Mouse (Mus musculus) gastrocnemius, adult 18-20 months (tissue): ENCODE data around the gene Rbfox2. TPM values are rescaled to one million over a fixed set of nuclear protein-coding genes. Genes with fewer than 3 reads are reported as not detected.
A peak's percentile ranks its signal among the peaks of the same experiment; 100 is the strongest.

Experiments used
- DNase-seq: peaks from one replicate; pipeline ENCODE4 v3.0.0; 2021; ENCODE audit warnings: low spot score
- total RNA-seq, 2 experiments: library from RNA; stranded (reverse); gene quantifications; 2 replicates each; pipeline ENCODE4 v1.2.3; 2021

Gene Rbfox2
- total RNA-seq, 2 experiments from 2014 or later, result 55.1 to 60.4 TPM

DNA sequence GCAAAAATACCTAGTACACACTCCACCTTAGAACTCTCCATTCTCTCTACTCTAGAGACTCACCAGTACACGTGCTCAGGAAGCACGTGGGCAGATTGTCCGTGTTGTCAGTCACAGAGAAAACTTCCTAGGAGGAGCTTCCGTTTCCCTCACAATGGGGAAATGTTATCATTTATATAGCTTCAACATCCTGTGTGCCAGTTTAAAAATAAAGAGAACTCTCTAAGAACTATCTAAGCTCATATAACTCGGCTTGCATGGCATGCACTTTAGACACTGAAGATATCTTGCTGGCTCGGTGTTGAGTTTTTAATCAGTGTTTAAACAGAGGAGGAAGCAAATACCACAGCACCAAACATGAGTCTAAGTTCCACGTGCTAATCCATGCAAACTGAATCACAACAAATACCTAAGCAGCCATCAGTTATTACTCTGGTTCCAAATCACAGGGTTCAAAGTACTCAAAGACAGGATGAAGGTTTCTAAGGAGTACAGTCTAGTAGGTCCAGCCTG, 70.7 kb downstream of the Rbfox2 start:
- no peak for DNase-seq

DNA sequence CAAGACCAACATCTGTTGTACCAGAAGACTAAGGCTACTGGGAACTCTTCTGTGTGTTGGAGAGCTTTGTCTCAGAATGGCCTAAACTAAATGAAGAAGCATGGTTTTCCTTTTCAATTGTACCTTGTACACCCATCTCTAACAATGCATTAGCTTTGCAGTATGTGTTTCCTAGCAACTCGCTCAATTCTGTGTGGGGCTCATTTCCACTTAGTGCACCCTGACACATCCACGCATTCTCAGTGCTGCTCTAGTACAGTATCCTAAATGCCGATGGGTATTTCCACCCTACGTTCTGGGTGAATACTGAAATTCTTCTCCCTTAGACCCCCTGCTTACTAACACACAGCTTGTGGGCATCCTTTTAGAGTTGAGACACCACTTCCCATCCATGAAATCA, 71.3 kb downstream of the Rbfox2 start:
- no peak for DNase-seq

DNA sequence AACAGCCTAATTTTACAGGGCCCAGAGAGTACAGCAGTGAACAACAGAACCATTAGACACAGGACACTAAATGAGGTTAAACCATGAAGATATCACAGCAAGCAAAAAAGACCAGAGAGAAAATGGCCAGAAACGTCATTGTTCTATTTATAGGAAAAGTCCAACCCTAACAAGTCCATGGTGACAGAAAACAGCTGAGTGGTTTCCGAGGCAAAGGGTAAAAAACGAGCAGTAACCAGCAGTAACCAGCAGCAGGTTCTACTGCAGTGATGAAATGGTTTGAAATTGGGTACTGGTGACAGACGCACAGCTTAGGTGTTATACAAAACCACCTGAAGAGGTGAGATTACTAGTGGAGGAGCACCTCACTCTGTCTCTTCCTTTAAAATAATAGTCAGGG, 72.5 kb downstream of the Rbfox2 start:
- DNase-seq, result no peak

DNA sequence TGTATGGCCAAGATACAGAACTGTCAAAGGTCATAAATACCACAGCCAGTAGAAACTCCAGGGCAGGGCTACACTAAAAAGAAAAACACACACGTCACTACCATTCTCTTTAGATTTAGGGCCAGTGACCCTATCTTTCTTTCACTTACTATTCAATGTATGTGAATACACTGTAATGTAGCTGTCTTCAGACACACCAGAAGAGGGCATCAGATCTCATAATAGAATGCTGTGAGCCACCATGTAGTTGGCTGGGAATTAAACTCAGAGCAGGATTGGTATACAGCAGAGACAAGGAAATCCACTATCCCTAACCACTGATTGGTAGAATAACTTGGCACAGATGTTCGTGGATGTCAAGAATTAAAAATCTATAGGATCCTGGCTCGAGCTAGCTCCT, 76.7 kb downstream of the Rbfox2 start:
- DNase-seq, result no peak

DNA sequence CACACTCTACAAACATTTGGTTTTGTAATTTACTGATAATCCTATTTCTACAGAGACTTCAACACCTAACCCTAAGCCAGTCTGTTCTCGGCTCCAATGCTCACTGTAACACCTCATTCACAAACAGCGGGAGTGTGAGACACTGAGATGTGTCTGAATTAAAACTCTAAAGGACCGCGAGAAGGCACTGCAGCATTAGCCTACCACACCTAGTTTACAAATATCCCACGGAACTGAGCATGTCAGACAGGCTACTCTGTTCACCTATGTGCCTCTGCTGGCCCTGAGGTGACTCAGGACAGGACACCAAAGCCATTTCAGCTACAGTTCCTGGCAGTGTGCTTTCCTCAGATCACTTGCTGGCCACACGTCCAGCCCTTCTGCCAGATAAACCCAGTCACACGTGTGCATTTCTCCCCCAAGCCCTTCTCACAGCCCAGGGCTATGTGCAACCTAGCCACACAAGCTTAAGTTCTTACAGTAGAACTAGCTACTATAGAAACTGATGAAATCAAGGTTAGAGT, 79.9 kb downstream of the Rbfox2 start:
- peak; percentile 63 for DNase-seq

DNA sequence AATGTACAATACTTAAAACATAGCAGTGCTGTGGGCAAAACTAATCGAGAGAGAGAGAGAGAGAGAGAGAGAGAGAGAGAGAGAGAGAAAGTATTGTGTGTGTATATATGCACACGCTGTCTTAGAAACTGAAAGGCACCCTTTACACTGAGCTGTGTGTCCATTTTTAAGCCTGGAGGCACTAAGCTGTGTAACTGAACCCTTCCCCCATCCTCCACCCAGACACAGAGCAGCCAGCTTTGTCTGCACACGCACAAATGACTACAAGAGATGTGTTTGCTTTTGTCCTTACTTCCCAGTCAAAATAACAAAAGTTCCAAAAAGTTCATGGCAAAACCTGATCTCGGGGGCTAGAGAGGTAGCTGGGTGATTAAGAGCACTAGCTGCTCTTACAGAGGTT, 80.9 kb downstream of the Rbfox2 start:
- DNase-seq, result no peak

DNA sequence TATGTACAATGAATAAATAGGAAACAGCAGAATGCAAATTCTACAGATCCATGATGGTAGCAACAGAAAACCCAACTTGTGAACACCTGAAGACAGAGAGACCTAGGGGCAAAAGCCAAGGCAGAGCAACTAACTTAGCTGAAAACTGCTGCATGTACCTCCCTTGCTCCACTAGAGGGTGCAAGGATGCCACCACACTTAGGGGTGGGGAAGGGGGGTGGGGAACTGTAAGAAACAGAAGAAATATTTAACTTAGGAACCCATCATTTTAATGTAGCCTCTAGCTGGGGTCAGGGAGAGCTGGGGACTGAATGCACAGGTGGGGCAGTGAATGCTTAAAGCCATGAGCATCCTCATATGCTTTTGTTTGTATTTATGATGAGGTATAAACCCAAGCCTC, 81.5 kb downstream of the Rbfox2 start:
- no peak for DNase-seq

DNA sequence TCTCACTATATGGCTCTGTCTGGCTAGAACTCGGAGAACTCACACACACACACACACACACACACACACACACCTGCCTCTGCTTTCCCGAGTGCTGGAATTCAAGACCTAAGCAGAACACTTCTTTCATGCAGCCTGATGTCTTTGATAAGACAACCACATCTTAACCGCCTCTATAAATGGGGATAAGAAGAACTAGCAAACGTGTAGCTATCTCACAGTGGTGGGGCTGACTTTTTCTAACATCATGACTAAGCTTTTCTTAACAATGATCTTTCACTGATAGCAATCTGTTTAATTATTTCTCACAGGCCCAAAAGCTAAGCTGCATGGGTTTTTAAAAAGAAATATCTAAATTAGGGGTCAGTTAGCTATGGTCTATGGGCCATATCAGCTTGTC, 86.0 kb downstream of the Rbfox2 start:
- DNase-seq, result no peak

DNA sequence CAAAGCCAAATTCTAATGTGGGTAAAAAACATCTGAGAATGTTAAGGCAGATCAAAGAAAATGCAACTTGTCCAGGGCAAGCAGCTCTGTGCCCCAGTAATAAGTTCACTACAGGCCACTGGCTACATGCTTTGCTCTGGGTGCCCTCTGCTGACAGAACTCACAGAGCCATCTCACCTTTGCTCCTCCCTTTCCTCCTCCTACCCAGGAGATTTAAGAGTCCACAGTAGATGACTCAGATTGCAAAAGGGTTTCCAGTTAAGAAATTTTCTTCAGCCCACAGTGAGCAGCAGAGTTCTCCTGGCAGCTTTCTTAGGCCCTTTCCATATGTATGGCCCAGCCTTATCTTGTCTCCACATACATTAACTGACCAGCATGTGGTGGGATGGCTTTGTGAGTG, 86.7 kb downstream of the Rbfox2 start:
- DNase-seq, result peak; percentile 72

DNA sequence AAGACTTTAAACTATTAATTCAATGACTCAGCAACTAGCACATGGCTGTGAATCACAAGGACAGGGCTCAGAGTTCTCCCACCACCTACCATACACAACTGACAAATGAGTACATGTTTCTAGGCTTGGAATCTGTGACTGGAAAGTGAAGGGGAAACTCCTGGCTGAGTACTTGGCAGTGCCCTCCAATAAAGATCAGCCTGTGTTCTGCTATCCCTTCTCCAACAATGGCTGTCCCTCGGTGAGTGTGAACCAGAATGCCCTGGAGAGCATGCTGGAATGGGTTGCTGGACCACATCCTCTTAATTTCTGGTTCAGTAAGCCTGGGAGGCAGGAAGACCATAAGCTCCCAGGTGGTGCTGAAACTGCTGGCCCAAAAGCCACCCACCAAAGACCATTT, 87.2 kb downstream of the Rbfox2 start:
- no peak for DNase-seq

DNA sequence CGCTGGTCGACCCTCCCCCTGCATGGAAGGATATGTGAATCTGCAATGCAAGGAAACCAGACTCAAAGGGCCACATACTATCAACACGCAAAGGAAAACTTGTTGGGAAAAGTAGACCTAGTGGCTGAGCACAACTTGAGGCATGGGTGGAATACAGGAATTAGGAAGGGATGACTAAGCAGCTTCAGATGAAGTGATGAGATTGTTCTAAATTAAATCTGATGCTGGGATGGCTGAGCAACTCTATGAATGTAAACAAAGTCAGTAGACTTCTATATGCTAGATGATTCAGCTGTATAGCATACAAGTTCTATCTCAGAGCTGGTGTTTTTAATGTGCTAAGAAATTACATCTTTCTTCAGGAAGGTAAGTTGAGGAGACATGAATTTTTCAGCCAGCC, 88.8 kb downstream of the Rbfox2 start:
- DNase-seq, result no peak

DNA sequence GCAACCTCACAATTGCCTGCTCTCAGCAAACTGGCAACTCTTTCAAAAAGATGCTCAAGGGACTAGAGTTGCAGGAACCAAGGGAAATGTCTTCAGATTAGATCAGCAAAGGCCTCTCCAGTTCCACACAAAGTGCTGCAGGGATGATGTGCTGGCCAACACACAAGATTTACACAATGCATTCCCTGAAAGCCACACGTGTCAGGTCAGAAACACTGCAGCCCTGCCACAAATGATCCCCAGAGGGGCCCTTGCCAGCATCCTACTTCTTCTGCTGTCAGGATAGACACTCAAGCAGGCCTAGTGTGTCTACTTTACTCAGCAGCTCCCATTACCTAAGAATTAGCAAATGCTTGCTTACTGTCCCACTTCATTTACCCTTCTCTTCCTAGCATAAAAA, 89.3 kb downstream of the Rbfox2 start:
- DNase-seq, result no peak

DNA sequence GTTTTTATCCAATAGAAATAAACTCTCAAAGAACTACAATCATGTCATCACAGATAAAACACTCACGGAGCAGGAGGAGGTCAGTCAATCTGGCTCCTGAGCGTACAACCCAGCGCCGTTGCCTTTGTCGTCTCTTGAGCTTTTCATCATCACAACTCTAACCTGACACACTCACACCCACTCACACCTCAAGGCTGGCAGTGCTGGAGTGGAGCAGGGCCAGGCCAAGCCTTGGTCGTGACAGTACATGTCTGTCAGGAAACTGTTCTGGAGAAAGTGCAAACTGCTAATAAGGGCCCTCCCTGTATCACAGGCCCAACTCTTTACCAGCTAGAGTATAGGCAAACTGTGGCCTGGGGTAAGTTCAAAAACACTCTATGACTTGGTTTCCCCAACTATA, 90.1 kb downstream of the Rbfox2 start:
- no peak for DNase-seq

DNA sequence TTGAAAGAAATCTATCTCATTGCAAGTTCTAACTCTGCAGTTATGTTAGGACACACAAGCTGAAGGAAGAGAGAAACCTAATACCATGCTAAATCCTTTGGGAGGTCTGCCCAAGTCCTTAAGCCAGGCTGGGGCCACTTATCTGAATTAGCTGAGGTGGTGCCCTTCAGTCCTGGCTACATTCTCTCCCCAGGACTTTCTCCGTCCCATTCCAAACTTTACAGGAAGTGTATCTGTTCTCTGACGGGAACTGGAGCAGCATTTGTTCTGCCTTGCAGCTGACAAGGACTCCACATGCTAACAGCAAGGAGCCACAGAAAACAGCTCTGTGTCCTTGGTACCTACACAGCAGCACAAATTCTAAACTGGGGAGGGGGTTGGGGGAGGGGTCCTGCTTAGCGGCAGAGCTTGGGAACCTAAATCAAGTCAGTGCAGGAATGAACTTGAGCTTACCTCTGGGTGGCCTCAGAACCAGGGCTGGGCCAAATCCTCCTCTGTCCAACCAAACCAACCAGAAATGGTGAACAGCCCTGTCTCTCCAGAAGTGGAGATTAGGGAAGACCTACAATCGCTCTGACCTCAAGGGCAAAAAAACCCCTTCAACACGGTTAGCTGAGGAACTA, 91.5 kb downstream of the Rbfox2 start:
- DNase-seq, result peak; percentile 63

DNA sequence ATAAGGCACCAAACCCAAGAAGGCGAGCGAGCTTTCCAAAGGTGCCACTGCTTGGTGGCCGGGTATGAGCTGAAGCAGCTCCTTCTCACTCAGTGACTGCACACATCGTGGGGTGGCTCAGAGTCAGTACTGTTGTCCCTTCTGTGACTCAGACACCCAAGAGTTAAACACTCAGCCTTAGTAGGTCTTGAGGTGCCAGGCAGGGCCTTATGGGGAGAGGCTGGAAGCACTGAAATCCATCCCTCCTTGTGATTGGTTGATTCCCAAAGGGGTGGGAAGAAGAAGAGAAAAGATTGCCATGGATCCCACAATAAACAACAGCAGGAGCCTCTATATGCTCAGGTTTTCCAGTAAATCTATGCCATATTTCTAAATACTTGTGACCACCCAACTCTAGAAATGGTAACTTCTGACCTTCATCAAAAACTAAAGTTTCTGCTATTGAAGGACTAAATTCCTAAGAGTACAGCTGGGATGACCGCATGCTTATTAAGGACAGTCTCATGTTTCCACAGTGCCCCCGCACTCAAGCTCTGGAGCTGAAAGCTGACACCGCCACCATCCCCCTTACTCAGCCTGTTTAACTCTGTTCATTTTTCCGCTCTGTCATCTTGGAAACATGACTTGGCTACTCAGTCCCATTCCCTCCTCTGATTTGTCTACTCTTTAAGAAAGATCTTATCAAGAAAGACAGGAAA, 92.2 kb downstream of the Rbfox2 start:
- peak; percentile 69 for DNase-seq

DNA sequence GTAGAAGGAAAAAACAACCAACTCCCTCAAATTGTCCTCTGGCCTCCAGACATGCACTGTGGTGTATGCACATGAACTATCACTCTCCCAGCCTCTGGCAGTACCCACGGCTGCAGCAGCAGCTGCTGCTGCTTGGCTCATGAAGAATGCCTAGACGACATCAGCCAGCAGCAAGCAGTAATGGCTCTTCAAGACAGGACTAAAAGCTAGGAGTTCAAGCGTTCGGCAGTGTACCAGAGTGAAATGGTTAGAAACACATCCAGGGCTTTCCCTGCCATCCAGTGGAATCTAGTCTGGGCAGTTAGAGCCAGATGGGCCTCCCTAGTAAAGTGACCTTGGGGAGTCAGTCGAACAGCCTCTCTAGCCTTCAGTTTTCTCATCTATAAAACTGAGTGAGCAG, 93.0 kb downstream of the Rbfox2 start:
- DNase-seq, result peak; percentile 14

DNA sequence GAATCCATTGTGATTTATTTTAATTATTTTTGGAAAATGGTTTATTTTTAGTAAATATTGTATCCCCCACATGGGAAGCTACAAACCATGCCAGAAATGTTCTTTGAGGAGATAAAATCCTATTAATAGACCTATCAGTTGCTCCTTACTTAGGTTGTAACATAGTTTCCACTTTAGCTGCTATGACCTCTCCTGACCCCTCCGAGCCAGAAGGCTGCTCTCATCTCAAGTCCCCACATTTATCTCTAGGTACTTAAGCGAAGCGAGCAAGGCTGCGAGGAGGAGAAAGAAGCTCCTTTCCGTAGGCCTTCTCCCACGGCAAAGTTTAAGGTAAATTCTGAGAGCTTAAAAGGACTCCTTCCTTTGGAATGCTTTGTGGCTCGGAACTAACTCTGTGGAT, 94.0 kb downstream of the Rbfox2 start:
- peak; percentile 57 for DNase-seq

DNA sequence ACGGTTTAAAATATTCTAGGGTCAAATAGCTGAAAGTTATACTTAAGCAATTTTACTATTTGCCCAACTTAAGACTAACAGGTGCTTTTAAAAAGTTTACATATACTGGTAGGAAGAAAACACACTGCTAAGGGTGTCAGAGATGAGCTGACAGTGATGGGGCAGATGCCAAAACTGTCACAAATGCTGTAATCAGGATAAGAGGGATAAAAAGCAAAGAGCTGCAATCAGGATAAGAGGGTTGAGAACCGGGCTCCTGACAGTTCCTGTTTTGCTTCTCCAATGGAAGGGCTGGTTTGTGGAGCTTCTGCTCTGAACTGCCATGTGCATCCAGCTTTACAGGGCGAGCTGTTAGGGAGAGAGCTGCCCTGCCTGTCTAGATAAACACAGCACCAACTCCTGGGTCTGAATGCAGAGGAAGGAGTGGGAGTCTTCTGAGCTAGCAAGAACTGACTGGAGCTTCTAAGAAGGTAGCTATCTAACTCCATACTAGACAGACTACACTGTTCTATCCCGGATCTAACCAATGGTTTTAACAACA, 94.5 kb downstream of the Rbfox2 start:
- DNase-seq, result no peak

DNA sequence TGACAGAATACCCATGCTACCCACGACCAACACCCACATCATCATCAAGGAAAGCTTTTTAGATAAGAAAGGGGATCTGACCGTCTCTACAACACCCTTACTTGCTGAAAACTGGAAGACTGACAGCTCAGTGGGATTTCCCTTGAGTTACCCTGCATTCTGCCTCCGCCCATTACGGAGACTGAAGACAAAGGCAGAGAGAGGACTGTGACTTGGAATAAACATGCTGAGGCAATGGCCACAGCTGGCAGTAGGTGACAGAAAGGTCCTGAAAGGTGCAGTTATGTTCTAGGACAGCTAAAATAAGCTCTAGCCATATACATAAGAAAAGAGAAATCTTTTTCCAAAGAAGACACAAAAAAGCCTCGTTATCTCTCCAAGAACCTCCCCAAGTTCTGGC, 99.8 kb downstream of the Rbfox2 start:
- DNase-seq, result no peak

DNA sequence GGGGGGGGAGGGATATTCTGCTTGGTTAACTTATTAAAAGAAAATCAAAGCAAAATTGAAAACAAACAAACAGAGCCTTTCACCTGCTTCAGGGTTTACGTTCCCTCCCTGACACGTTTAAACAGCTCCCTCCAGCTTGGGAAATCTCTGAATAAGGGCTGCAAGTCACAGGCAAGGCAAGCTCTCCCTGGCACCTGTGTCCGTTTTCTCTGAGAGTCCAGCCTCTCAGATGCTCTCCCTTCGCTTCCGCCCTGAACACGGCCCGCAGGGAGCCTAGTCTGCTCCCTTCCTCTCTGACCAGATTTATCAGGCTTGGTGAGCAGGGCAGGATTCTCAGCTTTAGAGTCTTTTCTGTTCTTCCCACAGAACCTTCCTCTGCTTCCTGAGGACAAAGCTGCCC, 101.9 kb downstream of the Rbfox2 start:
- DNase-seq, result no peak

DNA sequence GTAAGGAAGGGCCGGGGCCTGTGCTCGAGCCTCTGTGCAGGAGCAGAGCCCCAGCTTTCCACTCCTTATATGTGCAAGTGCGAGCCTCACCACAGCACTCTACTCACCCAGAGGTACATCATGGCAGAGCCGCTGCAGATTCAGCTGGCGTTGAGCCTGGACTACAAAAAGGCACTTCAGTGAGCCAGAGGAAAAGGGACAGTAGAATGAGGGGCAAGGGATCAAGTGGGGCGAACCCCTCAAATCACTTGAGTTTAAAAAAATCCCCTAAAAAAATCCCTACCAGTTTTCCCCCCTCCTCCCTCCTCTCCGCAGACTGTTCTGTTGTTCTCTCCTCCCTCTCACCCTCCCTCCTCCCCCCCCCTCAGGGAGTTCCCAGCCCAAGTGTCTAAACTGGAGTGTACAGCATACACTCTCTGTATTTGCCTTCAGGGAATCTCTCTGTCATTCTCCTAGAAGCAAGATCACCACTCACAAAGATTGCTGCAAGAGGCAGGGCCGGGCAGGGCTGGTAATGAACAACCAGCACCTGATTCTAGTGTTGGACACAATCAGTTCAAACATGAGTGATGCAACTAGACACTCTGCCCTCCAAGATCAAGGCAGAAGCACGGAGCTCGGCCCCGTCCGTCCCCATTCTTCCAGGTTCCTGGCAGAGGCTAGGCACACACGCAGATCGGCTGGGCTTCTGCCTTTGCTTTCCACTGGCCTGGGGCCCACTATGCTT, 103.4 kb downstream of the Rbfox2 start:
- DNase-seq, result peak; percentile 36

DNA sequence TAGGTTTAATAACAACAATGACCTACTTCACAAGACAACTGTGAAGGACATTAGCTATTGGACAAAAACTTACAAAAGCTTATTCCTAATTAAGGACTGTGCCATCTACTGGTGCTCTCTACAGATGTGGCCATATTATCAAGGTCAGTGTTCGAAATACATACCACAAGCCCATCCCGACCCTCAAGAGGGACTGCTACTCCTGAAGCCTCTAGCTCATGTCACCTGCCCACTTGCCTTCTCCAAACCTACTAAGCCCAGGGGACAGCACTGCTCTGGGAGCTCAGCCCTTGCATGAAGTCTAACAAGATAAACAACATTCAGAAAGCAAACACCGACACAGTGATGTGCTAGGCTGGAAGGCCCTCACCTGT, 103.9 kb downstream of the Rbfox2 start:
- DNase-seq, result no peak
